Mouse (Mus musculus) E14TG2a.4 (cell line): Measurements from ENCODE around the gene Chst5.

ENCODE experiments used
- CTCF ChIP-seq: conservative IDR thresholded peaks from 2 replicates; pipeline ENCODE4 v1.5.1; 2014; ENCODE audit warnings: low read length
- POU5F1 ChIP-seq: IDR thresholded peaks from 2 replicates; pipeline ENCODE4 v1.6.1; 2014; ENCODE audit warnings: low read length, borderline replicate concordance

- peak; percentile 76 for TF ChIP-seq CTCF
- TF ChIP-seq POU5F1, result no peak
These were observed 9.4 kb upstream of the Chst5 start for GRCm38 (mm10) chr8:111919663-111920062.
